Mouse (Mus musculus): ENCODE results near the gene Tead4. TPM values are rescaled to one million over a fixed set of nuclear protein-coding genes. Genes with fewer than 3 reads are reported as not detected.

The Tead4 gene
- polyA plus RNA-seq (2015; fragmentation: Nextera tagmentation; extraction: Ambion mirVana): 2.4 and 3.3 TPM in 2 replicates

- H3K27me3 ChIP-seq: peaks cover 54% of the 10 kb centered on the region
Measured at GRCm38 (mm10) chr6:128300134-128301001, at the start of gene Tead4. Gene Tead4, minus strand, starts transcription at chr6:128300823.

GRCm38 (mm10) chr6:128349711-128350110, 49.1 kb upstream of the Tead4 start:
- no peaks in the 10 kb centered on the region for H3K27me3 ChIP-seq
- H3K4me1 ChIP-seq: peaks cover 28% of the 10 kb centered on the region
- H3K27ac ChIP-seq: peak overlapping the region; percentile 65
- WGBS: 25% methylated on average over 7 of the region's 7 CpGs
- no peak overlapping the region for H3K4me3 ChIP-seq
- no peak overlapping the region for H3K9ac ChIP-seq
- no peaks in the 10 kb centered on the region for H3K9me3 ChIP-seq
- ATAC-seq (ENCODE audit: insufficient number of reproducible peaks, insufficient read depth, low FRiP score, low TSS enrichment, low read depth): no peak
- H3K4me2 ChIP-seq: no peak overlapping the region
- peaks cover 10% of the 10 kb centered on the region for H3K36me3 ChIP-seq

More at GRCm38 (mm10) chr6:128300134-128301001, at the start of gene Tead4:
- peak within 1 kb of the TSS; percentile 76 for H3K9ac ChIP-seq
- peaks cover 35% of the 10 kb centered on the region for H3K4me1 ChIP-seq
- H3K27ac ChIP-seq: peak within 1 kb of the TSS; percentile 44
- H3K4me3 ChIP-seq: peak within 1 kb of the TSS; percentile 72
- H3K36me3 ChIP-seq: no peaks in the 10 kb centered on the region
- WGBS: under 1% methylated on average over 81 of the region's 81 CpGs
- ATAC-seq (ENCODE audit: insufficient number of reproducible peaks, insufficient read depth, low FRiP score, low TSS enrichment, low read depth): peak; percentile 52
- 0 out of 2 replicates have a peak, but pooled peaks cover 5% of the 10 kb centered on the region for H3K9me3 ChIP-seq
- peak within 1 kb of the TSS; percentile 98 for H3K4me2 ChIP-seq

GRCm38 (mm10) chr6:128346782-128347181, 46.2 kb upstream of the Tead4 start:
- Histone ChIP-seq H3K9me3 (no peaks in the 10 kb centered on the region), H3K4me2 (no peak overlapping the region), H3K4me1 (peaks cover 12% of the 10 kb centered on the region), H3K27me3 (no peaks in the 10 kb centered on the region), H3K4me3 (no peak overlapping the region), H3K36me3 (peaks cover 29% of the 10 kb centered on the region), H3K27ac (peak overlapping the region; percentile 24; the same call in 1 of the 2 replicates), H3K9ac (no peak overlapping the region)
- no peak for ATAC-seq (ENCODE audit: insufficient number of reproducible peaks, insufficient read depth, low FRiP score, low TSS enrichment, low read depth)
- 71% methylated on average over 6 of the region's 6 CpGs for WGBS

- 80% methylated on average over 10 of the region's 10 CpGs for WGBS
- H3K36me3 ChIP-seq: peaks cover 24% of the 10 kb centered on the region
- no peak overlapping the region for H3K4me2 ChIP-seq
- no peaks in the 10 kb centered on the region for H3K27me3 ChIP-seq
- H3K27ac ChIP-seq: no peak overlapping the region
- peaks cover 12% of the 10 kb centered on the region for H3K4me1 ChIP-seq
- H3K9ac ChIP-seq: no peak overlapping the region
- no peaks in the 10 kb centered on the region for H3K9me3 ChIP-seq
- H3K4me3 ChIP-seq: no peak overlapping the region
- ATAC-seq (ENCODE audit: insufficient number of reproducible peaks, insufficient read depth, low FRiP score, low TSS enrichment, low read depth): no peak
Measured at GRCm38 (mm10) chr6:128345623-128346022, 45.0 kb upstream of the Tead4 start.

GRCm38 (mm10) chr6:128341956-128342723, 41.5 kb upstream of the Tead4 start:
- H3K9ac ChIP-seq: no peak overlapping the region
- 87% methylated on average over 11 of the region's 11 CpGs for WGBS
- no peak overlapping the region for H3K4me3 ChIP-seq
- no peaks in the 10 kb centered on the region for H3K9me3 ChIP-seq
- peaks cover 24% of the 10 kb centered on the region for H3K36me3 ChIP-seq
- H3K4me2 ChIP-seq: no peak overlapping the region
- no peak for ATAC-seq (ENCODE audit: insufficient number of reproducible peaks, insufficient read depth, low FRiP score, low TSS enrichment, low read depth)
- peaks cover 22% of the 10 kb centered on the region for H3K4me1 ChIP-seq
- no peaks in the 10 kb centered on the region for H3K27me3 ChIP-seq
- no peak overlapping the region for H3K27ac ChIP-seq

GRCm38 (mm10) chr6:128338876-128339275, 38.3 kb upstream of the Tead4 start:
- Histone ChIP-seq H3K9ac (no peak overlapping the region), H3K9me3 (no peaks in the 10 kb centered on the region), H3K4me3 (no peak overlapping the region), H3K27ac (peak overlapping the region; percentile 66), H3K36me3 (peaks cover 47% of the 10 kb centered on the region), H3K4me2 (no peak overlapping the region), H3K27me3 (no peaks in the 10 kb centered on the region), H3K4me1 (peaks cover 20% of the 10 kb centered on the region)
- peak; percentile 84; the same call in 1 of the 2 replicates for ATAC-seq (ENCODE audit: insufficient number of reproducible peaks, insufficient read depth, low FRiP score, low TSS enrichment, low read depth)
- 34% methylated on average over 5 of the region's 5 CpGs for WGBS

- H3K4me3 ChIP-seq: no peak overlapping the region
- H3K36me3 ChIP-seq: peaks cover 47% of the 10 kb centered on the region
- no peaks in the 10 kb centered on the region for H3K9me3 ChIP-seq
- no peak overlapping the region for H3K4me2 ChIP-seq
- WGBS: 85% methylated on average over 7 of the region's 7 CpGs
- peak overlapping the region; percentile 9; the same call in 1 of the 2 replicates for H3K27ac ChIP-seq
- peaks cover 20% of the 10 kb centered on the region for H3K4me1 ChIP-seq
- no peaks in the 10 kb centered on the region for H3K27me3 ChIP-seq
- ATAC-seq (ENCODE audit: insufficient number of reproducible peaks, insufficient read depth, low FRiP score, low TSS enrichment, low read depth): no peak
- H3K9ac ChIP-seq: no peak overlapping the region
Measured at GRCm38 (mm10) chr6:128337467-128337866, 36.8 kb upstream of the Tead4 start.

GRCm38 (mm10) chr6:128334397-128335124, 33.9 kb upstream of the Tead4 start:
- Histone ChIP-seq H3K27ac (0 out of 2 replicates have a peak overlapping the region, but pooled peaks have one; percentile 22), H3K4me1 (peaks cover 16% of the 10 kb centered on the region), H3K27me3 (no peaks in the 10 kb centered on the region), H3K4me3 (no peak overlapping the region), H3K9ac (no peak overlapping the region), H3K9me3 (peaks cover 12% of the 10 kb centered on the region; the same call in 1 of the 2 replicates), H3K36me3 (peaks cover 67% of the 10 kb centered on the region), H3K4me2 (no peak overlapping the region)
- WGBS: 17% methylated on average over 12 of the region's 12 CpGs
- ATAC-seq (ENCODE audit: insufficient number of reproducible peaks, insufficient read depth, low FRiP score, low TSS enrichment, low read depth): no peak

- ATAC-seq (ENCODE audit: insufficient number of reproducible peaks, insufficient read depth, low FRiP score, low TSS enrichment, low read depth): no peak
Measured at GRCm38 (mm10) chr6:128318317-128318716, 17.7 kb upstream of the Tead4 start.

GRCm38 (mm10) chr6:128315597-128315996, 15.0 kb upstream of the Tead4 start:
- no peaks in the 10 kb centered on the region for H3K27me3 ChIP-seq
- no peak overlapping the region for H3K27ac ChIP-seq
- H3K9ac ChIP-seq: no peak overlapping the region
- ATAC-seq (ENCODE audit: insufficient number of reproducible peaks, insufficient read depth, low FRiP score, low TSS enrichment, low read depth): no peak
- H3K4me2 ChIP-seq: no peak overlapping the region
- H3K4me1 ChIP-seq: no peaks in the 10 kb centered on the region
- H3K4me3 ChIP-seq: no peak overlapping the region
- no peaks in the 10 kb centered on the region for H3K36me3 ChIP-seq
- WGBS: 80% methylated on average over 8 of the region's 8 CpGs
- H3K9me3 ChIP-seq: no peaks in the 10 kb centered on the region

More at GRCm38 (mm10) chr6:128318317-128318716, 17.7 kb upstream of the Tead4 start:
- 8% methylated on average over 4 of the region's 4 CpGs for WGBS
- Histone ChIP-seq H3K4me1 (no peaks in the 10 kb centered on the region), H3K4me2 (no peak overlapping the region), H3K4me3 (no peak overlapping the region), H3K9me3 (no peaks in the 10 kb centered on the region), H3K36me3 (peaks cover 26% of the 10 kb centered on the region), H3K27me3 (no peaks in the 10 kb centered on the region), H3K9ac (no peak overlapping the region), H3K27ac (no peak overlapping the region)

- H3K9me3 ChIP-seq: no peaks in the 10 kb centered on the region
- no peak overlapping the region for H3K27ac ChIP-seq
- no peak overlapping the region for H3K4me3 ChIP-seq
- WGBS: 83% methylated on average over 6 of the region's 6 CpGs
- H3K4me2 ChIP-seq: no peak overlapping the region
- no peak for ATAC-seq (ENCODE audit: insufficient number of reproducible peaks, insufficient read depth, low FRiP score, low TSS enrichment, low read depth)
- no peaks in the 10 kb centered on the region for H3K36me3 ChIP-seq
- no peaks in the 10 kb centered on the region for H3K27me3 ChIP-seq
- H3K4me1 ChIP-seq: no peaks in the 10 kb centered on the region
- no peak overlapping the region for H3K9ac ChIP-seq
Measured at GRCm38 (mm10) chr6:128314796-128315195, 14.2 kb upstream of the Tead4 start.
